10 mouse cellular contexts compared by ENCODE assay signal in genomic region chr14:25600358-25600757, GRCm38 (mm10).
DNase-seq lines count a peak whose midpoint lies in the region; ATAC-seq and TF ChIP-seq lines count a peak whose summit lies in the region.
"Had no signal": no experiment of that assay in that cellular context is flagged by ENCODE, and none has a peak within 500 bp of the region (broad histone marks: within the 10 kb centered on the region; RNA-seq: fewer than 3 reads in every experiment).

No protein-coding gene starts in this region.

- TF ChIP-seq EP300 in liver, postnatal 0 days (IDR thresholded peaks at IDR 0.05; ENCODE audit: low read depth): no peak

- peaks cover 7% of the 10 kb centered on the region; the same call in 1 of the 2 replicates for H3K36me3 ChIP-seq in liver, postnatal 0 days (replicated peaks; ENCODE audit: insufficient read depth, low read length)
- H3K36me3 ChIP-seq in liver, embryonic 11.5 days (ENCODE audit: control insufficient read depth, insufficient read depth, low read length): no peaks in the 10 kb centered on the region; the same call in 1 of the 2 replicates

- DNase-seq in cerebellum, adult 2 months: no peak
- DNase-seq in cerebellum, postnatal 36 days: no peak
- no peak for DNase-seq in liver, postnatal 0 days
- no peak for DNase-seq in liver, embryonic 11.5 days (ENCODE audit: low spot score)
- DNase-seq in cerebellum, adult 11 months: no peak
- no peak for DNase-seq in left cerebral cortex, postnatal 25 days (ENCODE audit: low spot score in 2 of 2)
- DNase-seq: heart, postnatal 4 days had no signal

- H3K4me1 ChIP-seq in cerebellum, adult 2 months (ENCODE audit: control insufficient read depth, insufficient read depth, low read length): peaks cover 57% of the 10 kb centered on the region
- no peaks in the 10 kb centered on the region for H3K4me1 ChIP-seq in liver, postnatal 0 days (ENCODE audit: insufficient read depth)
- peaks cover 17% of the 10 kb centered on the region for H3K4me1 ChIP-seq in liver, embryonic 11.5 days (replicated peaks; ENCODE audit: control insufficient read depth, insufficient read depth, low read length)

- peak overlapping the region; percentile 78 for H3K27ac ChIP-seq in cerebellum, adult 2 months (ENCODE audit: insufficient read depth, low read length)
- H3K27ac ChIP-seq in liver, postnatal 0 days (ENCODE audit: low read depth): peak overlapping the region; percentile 55; the same call in 1 of the 2 replicates
- H3K27ac ChIP-seq in liver, embryonic 11.5 days (ENCODE audit: low read depth, low read length): no peak overlapping the region
- H3K27ac ChIP-seq: kidney, postnatal 0 days had no signal

- H3K27me3 ChIP-seq in cerebellum, adult 2 months (ENCODE audit: control insufficient read depth, insufficient read depth, low read length): no peaks in the 10 kb centered on the region
- no peaks in the 10 kb centered on the region for H3K27me3 ChIP-seq in liver, postnatal 0 days (ENCODE audit: insufficient read depth, low read length)
- no peaks in the 10 kb centered on the region for H3K27me3 ChIP-seq in liver, embryonic 11.5 days (replicated peaks; ENCODE audit: control insufficient read depth, insufficient read depth, low read length)

- no peak for ATAC-seq in liver, postnatal 0 days
- no peak for ATAC-seq in liver, embryonic 11.5 days (replicated peaks; ENCODE audit: low FRiP score)
- peak; percentile 60 for ATAC-seq in common myeloid progenitor, adult 5-6 weeks (replicated peaks; ENCODE audit: low read depth, poor library complexity, severe bottlenecking)
- peak; percentile 87 for ATAC-seq in megakaryocyte, adult 5-6 weeks (ENCODE audit: poor library complexity, severe bottlenecking)

- no peak for TF ChIP-seq CTCF in cerebellum, adult 2 months (IDR thresholded peaks at IDR 0.05; ENCODE audit: borderline replicate concordance, insufficient read depth, low read depth, low read length)
- TF ChIP-seq CTCF in liver, postnatal 0 days (IDR thresholded peaks at IDR 0.05; ENCODE audit: low read depth): no peak

- 78% methylated on average over 7 of the region's 7 CpGs for WGBS in cerebellum, adult 2 months
- 55% methylated on average over 7 of the region's 7 CpGs for whole genome bisulfite sequencing in liver, postnatal 0 days (ENCODE audit: insufficient replicate concordance)
- 70% methylated on average over 7 of the region's 7 CpGs for WGBS in liver, embryonic 11.5 days

- no peak overlapping the region for H3K4me3 ChIP-seq in cerebellum, adult 2 months (replicated peaks; ENCODE audit: insufficient read depth, low read depth, low read length)
- H3K4me3 ChIP-seq in liver, postnatal 0 days (ENCODE audit: low read depth, low read length): no peak overlapping the region
- no peak overlapping the region for H3K4me3 ChIP-seq in liver, embryonic 11.5 days (ENCODE audit: low read depth, low read length)

- no peak for TF ChIP-seq POLR2A in cerebellum, adult 2 months (IDR thresholded peaks at IDR 0.05; ENCODE audit: borderline replicate concordance, insufficient read depth, low read length)

- H3K9ac ChIP-seq in liver, postnatal 0 days (replicated peaks): no peak overlapping the region
- H3K9ac ChIP-seq in liver, embryonic 11.5 days (ENCODE audit: low read depth, low read length): no peak overlapping the region

- intact Hi-C loops in left cerebral cortex, postnatal 25 days (cut with DNase I): no loop called here

- H3K4me2 ChIP-seq in liver, postnatal 0 days (ENCODE audit: low read depth, low read length): no peak overlapping the region
- H3K4me2 ChIP-seq in liver, embryonic 11.5 days: no peak overlapping the region

- no peaks in the 10 kb centered on the region for H3K9me3 ChIP-seq in liver, postnatal 0 days (ENCODE audit: low read length)
- no peaks in the 10 kb centered on the region for H3K9me3 ChIP-seq in liver, embryonic 11.5 days (ENCODE audit: control insufficient read depth, low read length)

Comparison
In these comparisons a context has a peak if more than half of its experiments do, and no peak if none do; other contexts are left out.
1. ATAC-seq: peak in common myeloid progenitor, adult 5-6 weeks (single experiment) and megakaryocyte, adult 5-6 weeks (single experiment); none in liver, postnatal 0 days (single experiment) and liver, embryonic 11.5 days (single experiment).